ENCODE assay signal across 35 mouse cellular contexts in the genomic region with DNA sequence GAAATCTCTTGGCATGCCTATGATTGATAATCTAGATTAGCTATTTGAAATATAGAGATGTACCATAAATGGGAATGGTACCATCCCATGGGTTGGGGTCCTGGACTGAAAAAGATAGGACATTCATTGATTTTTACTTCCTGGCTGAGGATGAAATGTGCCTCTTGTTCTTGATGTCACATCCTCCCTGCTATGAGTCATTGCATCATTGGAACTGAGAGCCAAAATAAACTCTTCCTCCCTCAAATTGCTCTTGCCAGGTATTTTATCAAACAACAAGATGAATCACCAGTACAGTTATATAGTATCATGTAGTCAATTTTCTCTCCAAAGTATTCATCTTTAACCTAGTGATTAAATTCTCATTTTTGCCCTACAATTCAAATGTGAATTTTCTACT. TPM values are rescaled to one million over a fixed set of nuclear protein-coding genes. Genes with fewer than 3 reads are reported as not detected.
"Had no signal": no experiment of that assay in that cellular context is flagged by ENCODE, and none has a peak within 500 bp of the region (broad histone marks: within the 10 kb centered on the region; RNA-seq: fewer than 3 reads in every experiment).

No protein-coding gene starts in this region.

- H3K4me1 ChIP-seq: hindbrain, embryonic 12.5 days; hindbrain, embryonic 13.5 days; hindbrain, embryonic 15.5 days; intestine, embryonic 15.5 days; kidney, embryonic 15.5 days had no signal

- DNase-seq: heart, postnatal 10 days; heart, postnatal 14 days; heart, postnatal 36 days; heart, postnatal 4 days; kidney, adult 18-20 months; kidney, adult 2 months; kidney, adult 8-10 months; kidney, adult 9 months; kidney, postnatal 10 days; kidney, postnatal 14 days; kidney, postnatal 25 days; kidney, postnatal 36 days; kidney, postnatal 4 days; layer of hippocampus, adult 9-11 months; layer of hippocampus, postnatal 36 days had no signal

- H3K9me3 ChIP-seq: heart, embryonic 10.5 days; heart, embryonic 12.5 days; heart, embryonic 13.5 days; heart, embryonic 15.5 days; hindbrain, embryonic 12.5 days; hindbrain, embryonic 13.5 days; hindbrain, embryonic 15.5 days; intestine, embryonic 15.5 days; kidney, embryonic 15.5 days had no signal

- H3K27ac ChIP-seq: heart, embryonic 10.5 days; heart, embryonic 13.5 days; heart, embryonic 15.5 days; hindbrain, embryonic 12.5 days; hindbrain, embryonic 13.5 days; hindbrain, embryonic 14.5 days; hindbrain, embryonic 15.5 days; hindbrain, postnatal 0 days; intestine, embryonic 15.5 days; kidney, embryonic 15.5 days; kidney, postnatal 0 days; layer of hippocampus, adult 2 months; left cerebral cortex, adult 2 months had no signal

- H3K27me3 ChIP-seq: heart, embryonic 12.5 days; heart, embryonic 13.5 days; heart, embryonic 15.5 days; hindbrain, embryonic 12.5 days; hindbrain, embryonic 15.5 days; intestine, embryonic 15.5 days; kidney, embryonic 15.5 days had no signal

- H3K36me3 ChIP-seq: heart, embryonic 10.5 days; heart, embryonic 12.5 days; heart, embryonic 13.5 days; heart, embryonic 15.5 days; hindbrain, embryonic 12.5 days; hindbrain, embryonic 13.5 days; hindbrain, embryonic 15.5 days; intestine, embryonic 15.5 days; kidney, embryonic 15.5 days had no signal

- ATAC-seq: hindbrain, embryonic 16.5 days; hindbrain, postnatal 0 days; inflammation-experienced regulatory T-cells, adult 6 months; intestine, embryonic 15.5 days; intestine, embryonic 16.5 days; intestine, postnatal 0 days had no signal

- H3K4me3 ChIP-seq: heart, embryonic 10.5 days; heart, embryonic 12.5 days; heart, embryonic 13.5 days; heart, embryonic 15.5 days; hindbrain, embryonic 12.5 days; hindbrain, embryonic 13.5 days; hindbrain, embryonic 15.5 days; intestine, embryonic 15.5 days; kidney, embryonic 15.5 days; layer of hippocampus, adult 2 months; left cerebral cortex, adult 2 months had no signal

- H3K9ac ChIP-seq: heart, embryonic 12.5 days; heart, embryonic 13.5 days; heart, embryonic 15.5 days; hindbrain, embryonic 12.5 days; hindbrain, embryonic 13.5 days; hindbrain, embryonic 14.5 days; hindbrain, embryonic 15.5 days; intestine, embryonic 15.5 days; kidney, embryonic 15.5 days had no signal

- H3K4me2 ChIP-seq: heart, embryonic 11.5 days; heart, embryonic 12.5 days; heart, embryonic 13.5 days; heart, embryonic 15.5 days; hindbrain, embryonic 12.5 days; hindbrain, embryonic 13.5 days; hindbrain, embryonic 14.5 days; hindbrain, embryonic 15.5 days; intestine, embryonic 15.5 days; kidney, embryonic 15.5 days had no signal

RNA-seq across cellular contexts. Expression of gene Osr1, which starts 28.3 kb away (rescaled TPM):
- total RNA-seq: hematopoietic stem cell, adult 5-6 weeks had no signal
- polyA plus RNA-seq: inflammation-experienced regulatory T-cells, adult 6 months had no signal
